Mouse (Mus musculus) G1E (cell line): ENCODE results near the gene Ankrd40.

Experiments used
- CTCF ChIP-seq: IDR thresholded peaks from 2 replicates; pipeline ENCODE4 v1.5.1; 2012; ENCODE audit warnings: low read depth, low read length, inconsistent platforms, mixed read lengths
- GATA1 ChIP-seq: IDR thresholded peaks from 2 replicates; pipeline ENCODE4 v1.6.1; 2012; ENCODE audit warnings: borderline replicate concordance, low read length, inconsistent platforms, mixed read lengths
- GATA2 ChIP-seq: IDR thresholded peaks from 2 replicates; pipeline ENCODE4 v1.6.1; 2012; ENCODE audit warnings: low read depth, low read length, inconsistent platforms, borderline replicate concordance
- POLR2AphosphoS5 ChIP-seq: IDR thresholded peaks from 2 replicates; pipeline ENCODE4 v1.6.1; 2012; ENCODE audit warnings: low read depth, low read length, inconsistent platforms; ENCODE audit not compliant: insufficient replicate concordance
- TAL1 ChIP-seq: conservative IDR thresholded peaks from 2 replicates; pipeline ENCODE4 v1.6.1; 2012; ENCODE audit warnings: low read depth, low read length, inconsistent platforms, mixed read lengths

DNA sequence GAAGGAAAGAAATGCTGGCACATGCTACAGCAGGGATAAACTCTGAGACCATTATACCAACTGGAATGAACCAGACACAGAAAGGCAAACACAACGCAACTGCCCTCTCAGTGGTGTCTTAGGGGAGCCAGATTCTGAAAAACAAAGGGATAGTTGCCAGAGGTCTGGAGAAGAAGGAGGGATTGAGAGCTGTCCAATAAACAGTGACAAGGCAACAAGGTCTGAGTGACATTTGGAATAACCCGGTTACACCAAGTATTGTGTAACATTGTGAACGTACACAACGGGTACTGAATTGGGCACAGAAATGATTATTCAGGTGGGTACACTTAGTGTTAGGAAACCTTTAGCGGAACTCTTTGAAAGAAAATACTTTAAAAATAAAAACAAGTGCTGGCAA is 34.3 kb downstream of the Ankrd40 start:
- no peak for TF ChIP-seq CTCF
- no peak for TF ChIP-seq GATA1
- no peak for TF ChIP-seq TAL1
- TF ChIP-seq POLR2AphosphoS5: no peak
- no peak for TF ChIP-seq GATA2
